Mouse (Mus musculus): ENCODE measurements around the gene Diaph2. TPM values are rescaled to one million over a fixed set of nuclear protein-coding genes. Genes with fewer than 3 reads are reported as not detected.
A peak's percentile ranks its signal among the peaks of the same experiment; 100 is the strongest.

Gene Diaph2
- polyA plus RNA-seq, 1 experiment: 5.0 TPM

- Histone ChIP-seq H3K4me1 (ENCODE audit: control insufficient read depth, insufficient read depth, low read length) (no peaks in the 10 kb centered on the region), H3K27me3 (ENCODE audit: control insufficient read depth, insufficient read depth, low read length) (no peaks in the 10 kb centered on the region), H3K27ac (ENCODE audit: insufficient read depth, low read length) (no peak overlapping the region), H3K4me3 (replicated peaks; ENCODE audit: insufficient read depth, low read depth, low read length) (no peak overlapping the region)
- no peak for DNase-seq
- TF ChIP-seq POLR2A (IDR thresholded peaks at IDR 0.05; ENCODE audit: borderline replicate concordance, insufficient read depth, low read length): no peak
- TF ChIP-seq CTCF (IDR thresholded peaks at IDR 0.05; ENCODE audit: borderline replicate concordance, insufficient read depth, low read depth, low read length): no peak
Observed at GRCm38 (mm10) chrX:129833887-129834286, 84.3 kb downstream of the Diaph2 start.

GRCm38 (mm10) chrX:129884465-129884864 lies 134.9 kb downstream of the Diaph2 start:
- Histone ChIP-seq H3K27ac (ENCODE audit: insufficient read depth, low read length) (no peak overlapping the region), H3K4me1 (ENCODE audit: control insufficient read depth, insufficient read depth, low read length) (no peaks in the 10 kb centered on the region)
- DNase-seq: peak in 1 of 2 experiments; percentile 5

GRCm38 (mm10) chrX:129925806-129926205 lies 176.3 kb downstream of the Diaph2 start:
- DNase-seq: no peak
- no peak overlapping the region for H3K27ac ChIP-seq (ENCODE audit: insufficient read depth, low read length)
- H3K4me1 ChIP-seq (ENCODE audit: control insufficient read depth, insufficient read depth, low read length): no peaks in the 10 kb centered on the region
- no peak for TF ChIP-seq POLR2A (IDR thresholded peaks at IDR 0.05; ENCODE audit: borderline replicate concordance, insufficient read depth, low read length)
- no peak for TF ChIP-seq CTCF (IDR thresholded peaks at IDR 0.05; ENCODE audit: borderline replicate concordance, insufficient read depth, low read depth, low read length)
- WGBS: 84% methylated on average over 2 of the region's 2 CpGs
- no peaks in the 10 kb centered on the region for H3K27me3 ChIP-seq (ENCODE audit: control insufficient read depth, insufficient read depth, low read length)
- no peak overlapping the region for H3K4me3 ChIP-seq (replicated peaks; ENCODE audit: insufficient read depth, low read depth, low read length)

More at GRCm38 (mm10) chrX:129884465-129884864, 134.9 kb downstream of the Diaph2 start:
- TF ChIP-seq CTCF (IDR thresholded peaks at IDR 0.05; ENCODE audit: borderline replicate concordance, insufficient read depth, low read depth, low read length) (no peak), POLR2A (IDR thresholded peaks at IDR 0.05; ENCODE audit: borderline replicate concordance, insufficient read depth, low read length) (no peak)
- Histone ChIP-seq H3K27me3 (ENCODE audit: control insufficient read depth, insufficient read depth, low read length) (no peaks in the 10 kb centered on the region), H3K4me3 (replicated peaks; ENCODE audit: insufficient read depth, low read depth, low read length) (no peak overlapping the region)
- 30% methylated on average over 3 of the region's 3 CpGs for WGBS

- peak; percentile 28 to 52 for DNase-seq
- no peaks in the 10 kb centered on the region for H3K4me1 ChIP-seq (ENCODE audit: control insufficient read depth, insufficient read depth, low read length)
- H3K4me3 ChIP-seq (replicated peaks; ENCODE audit: insufficient read depth, low read depth, low read length): no peak overlapping the region
- no peak overlapping the region for H3K27ac ChIP-seq (ENCODE audit: insufficient read depth, low read length)
- no peaks in the 10 kb centered on the region for H3K27me3 ChIP-seq (ENCODE audit: control insufficient read depth, insufficient read depth, low read length)
- TF ChIP-seq POLR2A (IDR thresholded peaks at IDR 0.05; ENCODE audit: borderline replicate concordance, insufficient read depth, low read length): no peak
- peak; percentile 28; the same call in 1 of the 2 replicates for TF ChIP-seq CTCF (IDR thresholded peaks at IDR 0.05; ENCODE audit: borderline replicate concordance, insufficient read depth, low read depth, low read length)
- WGBS: 19% methylated on average over 4 of the region's 4 CpGs
Observed at GRCm38 (mm10) chrX:129974816-129975215, 225.3 kb downstream of the Diaph2 start.

- TF ChIP-seq POLR2A (IDR thresholded peaks at IDR 0.05; ENCODE audit: borderline replicate concordance, insufficient read depth, low read length): no peak
- DNase-seq: no peak
- Histone ChIP-seq H3K27ac (ENCODE audit: insufficient read depth, low read length) (no peak overlapping the region), H3K27me3 (ENCODE audit: control insufficient read depth, insufficient read depth, low read length) (no peaks in the 10 kb centered on the region), H3K4me1 (ENCODE audit: control insufficient read depth, insufficient read depth, low read length) (no peaks in the 10 kb centered on the region), H3K4me3 (replicated peaks; ENCODE audit: insufficient read depth, low read depth, low read length) (no peak overlapping the region)
Observed at GRCm38 (mm10) chrX:130008210-130008609, 258.7 kb downstream of the Diaph2 start.

DNA sequence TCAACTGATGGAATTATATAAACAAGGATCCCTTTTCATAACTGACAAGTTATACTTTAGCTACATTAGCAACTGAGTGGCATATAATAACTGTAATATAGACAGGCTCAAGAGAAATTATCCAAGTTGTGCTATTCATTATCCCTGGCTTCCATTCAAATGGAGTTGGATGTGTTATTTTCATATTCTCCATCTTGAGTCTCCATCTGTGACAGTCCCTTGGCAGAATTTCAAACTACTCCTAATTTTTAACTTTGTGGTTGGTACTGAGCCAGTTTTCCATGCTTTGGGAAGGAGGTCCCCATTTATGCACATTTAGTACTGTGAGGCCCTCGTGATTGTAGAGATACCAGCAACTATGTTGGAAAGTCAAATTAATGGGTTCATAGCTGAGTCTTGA lies 270.2 kb downstream of the Diaph2 start:
- 80% methylated on average over 1 of the region's 1 CpGs for WGBS
- TF ChIP-seq CTCF (IDR thresholded peaks at IDR 0.05; ENCODE audit: borderline replicate concordance, insufficient read depth, low read depth, low read length): no peak
- no peak for TF ChIP-seq POLR2A (IDR thresholded peaks at IDR 0.05; ENCODE audit: borderline replicate concordance, insufficient read depth, low read length)
- DNase-seq: no peak

GRCm38 (mm10) chrX:130044525-130044924 lies 295.0 kb downstream of the Diaph2 start:
- TF ChIP-seq POLR2A (IDR thresholded peaks at IDR 0.05; ENCODE audit: borderline replicate concordance, insufficient read depth, low read length): no peak
- TF ChIP-seq CTCF (IDR thresholded peaks at IDR 0.05; ENCODE audit: borderline replicate concordance, insufficient read depth, low read depth, low read length): no peak
- no peak for DNase-seq
- no peaks in the 10 kb centered on the region for H3K27me3 ChIP-seq (ENCODE audit: control insufficient read depth, insufficient read depth, low read length)
- H3K4me3 ChIP-seq (replicated peaks; ENCODE audit: insufficient read depth, low read depth, low read length): no peak overlapping the region
- WGBS: 93% methylated on average over 1 of the region's 1 CpGs
- H3K4me1 ChIP-seq (ENCODE audit: control insufficient read depth, insufficient read depth, low read length): no peaks in the 10 kb centered on the region
- no peak overlapping the region for H3K27ac ChIP-seq (ENCODE audit: insufficient read depth, low read length)

More for the DNA sequence above, 270.2 kb downstream of the Diaph2 start:
- H3K4me3 ChIP-seq (replicated peaks; ENCODE audit: insufficient read depth, low read depth, low read length): no peak overlapping the region
- H3K27me3 ChIP-seq (ENCODE audit: control insufficient read depth, insufficient read depth, low read length): no peaks in the 10 kb centered on the region
- no peaks in the 10 kb centered on the region for H3K4me1 ChIP-seq (ENCODE audit: control insufficient read depth, insufficient read depth, low read length)
- H3K27ac ChIP-seq (ENCODE audit: insufficient read depth, low read length): no peak overlapping the region

GRCm38 (mm10) chrX:130149216-130149615 lies 399.7 kb downstream of the Diaph2 start:
- no peaks in the 10 kb centered on the region for H3K27me3 ChIP-seq (ENCODE audit: control insufficient read depth, insufficient read depth, low read length)
- no peak overlapping the region for H3K4me3 ChIP-seq (replicated peaks; ENCODE audit: insufficient read depth, low read depth, low read length)
- no peaks in the 10 kb centered on the region for H3K4me1 ChIP-seq (ENCODE audit: control insufficient read depth, insufficient read depth, low read length)
- no peak for DNase-seq
- H3K27ac ChIP-seq (ENCODE audit: insufficient read depth, low read length): no peak overlapping the region
- TF ChIP-seq POLR2A (IDR thresholded peaks at IDR 0.05; ENCODE audit: borderline replicate concordance, insufficient read depth, low read length): no peak
- no peak for TF ChIP-seq CTCF (IDR thresholded peaks at IDR 0.05; ENCODE audit: borderline replicate concordance, insufficient read depth, low read depth, low read length)
